Mouse (Mus musculus) gastrocnemius, adult 8-10 months (tissue): ENCODE measurements around the gene Map1lc3a. TPM values are rescaled to one million over a fixed set of nuclear protein-coding genes. Genes with fewer than 3 reads are reported as not detected.
A peak's percentile ranks its signal among the peaks of the same experiment; 100 is the strongest.

Source experiments
- DNase-seq, 2 experiments: peaks; one replicate each; pipeline ENCODE4 v3.0.0; 2022; ENCODE audit warnings: low spot score in 2 of 2
- total RNA-seq, 4 experiments: library from RNA; stranded (reverse); gene quantifications; 2 replicates each; pipeline ENCODE4 v1.2.4; 2022

Map1lc3a gene
- total RNA-seq: 100 to 1,000 TPM; 218 to 307 (median 227) TPM

- DNase-seq: peak; percentile 89 to 91
These were observed at the start of gene Map1lc3a for GRCm38 (mm10) chr2:155276195-155276594. TSS of gene Map1lc3a (plus strand) at chr2:155276297.

- DNase-seq: no peak
These were observed 40.2 kb upstream of the Map1lc3a start for GRCm38 (mm10) chr2:155235746-155236361.

GRCm38 (mm10) chr2:155236362-155236992 lies 39.6 kb upstream of the Map1lc3a start, which contains the start of gene Dynlrb1:
TSS of gene Dynlrb1 (plus strand) at chr2:155236533.
- DNase-seq: peak; percentile 97 to 98

GRCm38 (mm10) chr2:155237276-155237675 lies 38.8 kb upstream of the Map1lc3a start:
- DNase-seq: no peak

GRCm38 (mm10) chr2:155240915-155241314 lies 35.2 kb upstream of the Map1lc3a start:
- peak in 1 of 2 experiments; percentile 8 for DNase-seq

- DNase-seq: peak; percentile 29 to 37
These were observed 33.7 kb upstream of the Map1lc3a start for GRCm38 (mm10) chr2:155242296-155242855.

- DNase-seq: no peak
These were observed 29.9 kb upstream of the Map1lc3a start for GRCm38 (mm10) chr2:155246231-155246630.

- DNase-seq: no peak
These were observed 27.9 kb upstream of the Map1lc3a start for GRCm38 (mm10) chr2:155248206-155248605.

- no peak for DNase-seq
These were observed 27.4 kb upstream of the Map1lc3a start for GRCm38 (mm10) chr2:155248718-155249117.

- no peak for DNase-seq
These were observed 26.5 kb upstream of the Map1lc3a start for GRCm38 (mm10) chr2:155249588-155249987.

GRCm38 (mm10) chr2:155265526-155265925 lies 10.6 kb upstream of the Map1lc3a start:
- no peak for DNase-seq

- no peak for DNase-seq
These were observed 9.2 kb upstream of the Map1lc3a start for GRCm38 (mm10) chr2:155266896-155267295.

GRCm38 (mm10) chr2:155271957-155272356 lies 4.1 kb upstream of the Map1lc3a start:
- DNase-seq: no peak

GRCm38 (mm10) chr2:155272396-155273170 lies 3.5 kb upstream of the Map1lc3a start:
- DNase-seq: no peak

GRCm38 (mm10) chr2:155273603-155274002 lies 2.5 kb upstream of the Map1lc3a start:
- no peak for DNase-seq

GRCm38 (mm10) chr2:155276621-155277175 lies 601 bp downstream of the Map1lc3a start:
- DNase-seq: peak; percentile 44 to 50

- no peak for DNase-seq
These were observed 1.6 kb downstream of the Map1lc3a start for GRCm38 (mm10) chr2:155277721-155278120.

- peak; percentile 78 to 84 for DNase-seq
These were observed 2.3 kb downstream of the Map1lc3a start for GRCm38 (mm10) chr2:155278361-155278760.

GRCm38 (mm10) chr2:155279163-155279562 lies 3.1 kb downstream of the Map1lc3a start:
- no peak for DNase-seq

GRCm38 (mm10) chr2:155280116-155280515 lies 4.0 kb downstream of the Map1lc3a start:
- no peak for DNase-seq

- peak; percentile 54 to 76 for DNase-seq
These were observed 7.7 kb downstream of the Map1lc3a start for GRCm38 (mm10) chr2:155283793-155284192.
